Mouse (Mus musculus) small intestine, adult 2 months (tissue): ENCODE results near the gene Rhobtb1.

ENCODE experiments used
- CTCF ChIP-seq: fragments of 200-500 bp; IDR thresholded peaks from 2 replicates; pipeline ENCODE4 v1.5.1; 2012; ENCODE audit warnings: low read depth, mild to moderate bottlenecking, control low read depth, inconsistent platforms, low read length, moderate library complexity, mixed read lengths; ENCODE audit not compliant: insufficient replicate concordance, insufficient read length; ENCODE audit errors: extremely low read depth
- POLR2A ChIP-seq: fragments of 200-500 bp; IDR thresholded peaks from 2 replicates; pipeline ENCODE4 v1.6.1; 2012; ENCODE audit warnings: low read depth, mild to moderate bottlenecking, control low read depth, inconsistent platforms, low read length, moderate library complexity

DNA sequence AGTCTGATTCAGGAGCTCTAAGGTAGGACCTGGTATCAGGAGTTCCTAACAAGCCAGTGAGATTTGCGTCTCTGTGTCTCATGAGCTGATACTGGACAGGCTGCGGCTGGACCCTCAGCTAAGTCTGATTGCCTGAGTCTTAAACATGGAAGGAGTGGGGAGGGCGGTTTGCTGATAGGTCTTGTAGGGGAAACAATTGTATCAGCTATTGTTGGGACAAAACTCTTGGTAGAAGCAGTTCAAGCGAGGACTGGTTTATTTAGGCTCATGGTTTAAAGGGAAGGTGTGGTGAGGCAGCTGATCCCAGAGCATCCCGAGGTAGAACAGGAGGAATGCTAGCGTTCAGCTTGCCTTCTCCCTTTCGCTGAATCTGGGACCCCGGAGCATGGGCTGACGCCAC lies 69.9 kb downstream of the Rhobtb1 start:
- TF ChIP-seq POLR2A (no peak), CTCF (no peak)
